Mouse (Mus musculus): ENCODE results near the gene Tmem33. TPM values are rescaled to one million over a fixed set of nuclear protein-coding genes. Genes with fewer than 3 reads are reported as not detected.

Gene Tmem33
- polyA plus RNA-seq, 1 experiment = 76.5 TPM

DNA sequence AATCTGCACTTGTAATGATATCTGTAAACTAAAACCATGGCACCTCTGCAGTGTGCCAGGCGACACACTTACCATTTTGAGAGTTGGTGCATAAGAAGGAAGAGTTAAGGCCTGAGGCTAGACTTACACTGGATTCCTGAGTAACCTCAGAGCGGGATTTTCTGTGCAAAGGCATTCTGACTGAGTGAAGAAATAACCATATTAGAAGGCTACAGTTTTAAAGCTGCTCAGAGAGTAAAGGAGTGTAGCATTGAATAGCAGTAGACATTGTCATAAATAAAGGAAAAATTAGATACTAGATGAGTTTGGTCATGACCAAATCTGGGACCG lies 52.1 kb downstream of the Tmem33 start:
- H3K4me1 ChIP-seq (ENCODE audit: control insufficient read depth, insufficient read depth, low read length) = peaks cover 1% of the 10 kb centered on the region
- H3K27me3 ChIP-seq (ENCODE audit: control insufficient read depth, insufficient read depth, low read length, poor library complexity, severe bottlenecking) = no peaks in the 10 kb centered on the region
- H3K9me3 ChIP-seq (replicated peaks; ENCODE audit: control insufficient read depth, insufficient read depth, low read length, poor library complexity, severe bottlenecking) = no peaks in the 10 kb centered on the region
- no peak overlapping the region for H3K27ac ChIP-seq (ENCODE audit: insufficient read depth, low read length)
- no peak overlapping the region for H3K9ac ChIP-seq (ENCODE audit: low read depth, poor library complexity, severe bottlenecking)
- H3K36me3 ChIP-seq (ENCODE audit: control insufficient read depth, insufficient read depth, low read length, poor library complexity, severe bottlenecking) = 0 out of 2 replicates have a peak, but pooled peaks cover 2% of the 10 kb centered on the region
- TF ChIP-seq EP300 (IDR thresholded peaks at IDR 0.05; ENCODE audit: insufficient read depth, low read depth, low read length) = no peak
- H3K4me3 ChIP-seq (ENCODE audit: low read depth, low read length) = no peak overlapping the region

DNA sequence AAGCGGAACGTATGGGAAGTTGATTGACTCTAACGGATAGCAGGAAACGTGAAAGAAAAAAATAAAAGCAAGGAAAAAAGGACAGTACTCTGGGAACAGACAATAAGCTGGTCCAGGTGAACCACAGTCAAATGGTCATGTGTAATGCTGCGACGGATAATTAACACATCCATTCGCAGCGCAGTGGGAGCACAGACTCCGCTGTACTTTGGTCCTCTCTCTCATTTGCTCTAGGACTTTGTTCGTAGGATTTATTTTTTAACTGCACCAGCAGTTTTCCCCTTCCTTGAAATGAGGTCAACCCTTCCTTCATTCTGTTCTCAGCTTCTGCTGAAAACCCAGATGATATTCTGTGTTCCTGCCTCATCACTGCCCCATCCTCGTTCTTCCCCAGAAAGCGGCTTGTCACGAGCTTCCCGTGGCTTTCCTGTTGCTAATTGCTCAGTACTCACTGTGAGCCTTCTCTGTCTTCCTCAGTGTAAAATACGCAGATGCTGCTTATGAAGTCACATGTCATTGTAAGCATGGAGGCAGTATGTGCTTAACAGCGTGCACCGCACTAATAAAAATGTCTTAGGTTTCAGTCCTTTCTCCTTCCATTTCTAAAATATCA lies 61.4 kb downstream of the Tmem33 start:
- Histone ChIP-seq H3K36me3 (ENCODE audit: control insufficient read depth, insufficient read depth, low read length, poor library complexity, severe bottlenecking) (no peaks in the 10 kb centered on the region; the same call in 1 of the 2 replicates), H3K9ac (ENCODE audit: low read depth, poor library complexity, severe bottlenecking) (no peak overlapping the region), H3K27ac (ENCODE audit: insufficient read depth, low read length) (no peak overlapping the region), H3K27me3 (ENCODE audit: control insufficient read depth, insufficient read depth, low read length, poor library complexity, severe bottlenecking) (no peaks in the 10 kb centered on the region), H3K4me1 (ENCODE audit: control insufficient read depth, insufficient read depth, low read length) (no peaks in the 10 kb centered on the region), H3K9me3 (replicated peaks; ENCODE audit: control insufficient read depth, insufficient read depth, low read length, poor library complexity, severe bottlenecking) (no peaks in the 10 kb centered on the region; the same call in 1 of the 2 replicates), H3K4me3 (ENCODE audit: low read depth, low read length) (no peak overlapping the region)
- TF ChIP-seq CTCF (IDR thresholded peaks at IDR 0.05; ENCODE audit: low read depth, low read length) (no peak), POLR2A (IDR thresholded peaks at IDR 0.05; ENCODE audit: insufficient read depth, low read length) (no peak), EP300 (IDR thresholded peaks at IDR 0.05; ENCODE audit: insufficient read depth, low read depth, low read length) (no peak)

DNA sequence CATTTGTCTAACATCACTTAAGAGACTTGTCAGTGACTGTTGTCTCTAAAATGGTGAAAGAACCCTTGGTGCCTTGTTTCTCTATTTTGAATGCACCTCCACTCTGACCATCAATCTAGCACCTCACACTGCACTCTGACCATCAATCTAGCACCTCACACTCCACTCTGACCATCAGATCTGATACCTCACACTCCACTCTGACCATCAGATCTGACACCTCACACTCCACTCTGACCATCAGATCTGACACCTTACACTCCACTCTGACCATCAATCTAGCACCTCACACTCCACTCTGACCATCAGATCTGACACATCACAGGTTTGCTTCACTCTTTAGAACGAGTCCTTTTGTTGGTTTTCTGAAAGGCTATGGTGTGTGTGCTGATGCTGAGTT lies 63.7 kb downstream of the Tmem33 start:
- Histone ChIP-seq H3K27me3 (ENCODE audit: control insufficient read depth, insufficient read depth, low read length, poor library complexity, severe bottlenecking) (no peaks in the 10 kb centered on the region), H3K4me3 (ENCODE audit: low read depth, low read length) (no peak overlapping the region), H3K9ac (ENCODE audit: low read depth, poor library complexity, severe bottlenecking) (no peak overlapping the region), H3K36me3 (ENCODE audit: control insufficient read depth, insufficient read depth, low read length, poor library complexity, severe bottlenecking) (no peaks in the 10 kb centered on the region), H3K27ac (ENCODE audit: insufficient read depth, low read length) (no peak overlapping the region), H3K4me1 (ENCODE audit: control insufficient read depth, insufficient read depth, low read length) (no peaks in the 10 kb centered on the region), H3K9me3 (replicated peaks; ENCODE audit: control insufficient read depth, insufficient read depth, low read length, poor library complexity, severe bottlenecking) (no peaks in the 10 kb centered on the region)
- TF ChIP-seq CTCF (IDR thresholded peaks at IDR 0.05; ENCODE audit: low read depth, low read length) (no peak), EP300 (IDR thresholded peaks at IDR 0.05; ENCODE audit: insufficient read depth, low read depth, low read length) (no peak), POLR2A (IDR thresholded peaks at IDR 0.05; ENCODE audit: insufficient read depth, low read length) (no peak)

DNA sequence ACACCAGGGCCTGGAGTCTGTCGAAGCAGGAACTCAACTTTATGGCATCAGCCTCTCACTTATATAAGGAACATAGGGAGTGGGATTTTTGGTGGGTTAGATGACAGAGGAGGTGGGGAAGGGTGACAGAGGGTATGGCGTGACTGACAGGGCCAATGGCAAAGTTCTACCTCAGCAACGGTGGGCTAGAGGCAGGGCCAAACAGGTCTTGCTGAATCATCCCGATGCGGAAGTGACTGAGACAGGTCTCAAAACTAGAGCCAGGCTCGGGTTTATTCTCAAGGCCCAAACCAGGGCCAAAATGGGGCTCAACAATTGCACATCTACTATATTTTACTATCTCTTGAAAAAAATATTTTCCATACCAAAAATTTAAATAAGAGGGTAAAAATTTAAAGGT lies 80.4 kb downstream of the Tmem33 start:
- H3K4me1 ChIP-seq (ENCODE audit: control insufficient read depth, insufficient read depth, low read length) = no peaks in the 10 kb centered on the region
- no peaks in the 10 kb centered on the region for H3K27me3 ChIP-seq (ENCODE audit: control insufficient read depth, insufficient read depth, low read length, poor library complexity, severe bottlenecking)
- TF ChIP-seq EP300 (IDR thresholded peaks at IDR 0.05; ENCODE audit: insufficient read depth, low read depth, low read length) (no peak), CTCF (IDR thresholded peaks at IDR 0.05; ENCODE audit: low read depth, low read length) (no peak), POLR2A (IDR thresholded peaks at IDR 0.05; ENCODE audit: insufficient read depth, low read length) (no peak)
- H3K27ac ChIP-seq (ENCODE audit: insufficient read depth, low read length) = no peak overlapping the region
- H3K36me3 ChIP-seq (ENCODE audit: control insufficient read depth, insufficient read depth, low read length, poor library complexity, severe bottlenecking) = peaks cover 4% of the 10 kb centered on the region
- H3K4me3 ChIP-seq (ENCODE audit: low read depth, low read length) = no peak overlapping the region
- no peaks in the 10 kb centered on the region for H3K9me3 ChIP-seq (replicated peaks; ENCODE audit: control insufficient read depth, insufficient read depth, low read length, poor library complexity, severe bottlenecking)
- H3K9ac ChIP-seq (ENCODE audit: low read depth, poor library complexity, severe bottlenecking) = no peak overlapping the region

Other genes starting within 250 kb of the Tmem33 start
- not detected in 2 replicates for gene Phox2b, start 161.3 kb upstream of the Tmem33 start, polyA plus RNA-seq (2011; ENCODE audit: insufficient read depth, insufficient read length, low read depth, missing spikeins)
- 96.7 and 124 TPM in 2 replicates for gene Slc30a9, start 46.4 kb downstream of the Tmem33 start, polyA plus RNA-seq (2011; ENCODE audit: insufficient read depth, insufficient read length, low read depth, missing spikeins)
- 44.7 and 47.2 TPM in 2 replicates for gene Bend4, start 167.7 kb downstream of the Tmem33 start, polyA plus RNA-seq (2011; ENCODE audit: insufficient read depth, insufficient read length, low read depth, missing spikeins)

Data from ES-Bruce4 (cell line).